Mouse (Mus musculus): ENCODE data around the gene Skap1. TPM values are rescaled to one million over a fixed set of nuclear protein-coding genes. Genes with fewer than 3 reads are reported as not detected.
A peak's percentile ranks its signal among the peaks of the same experiment; 100 is the strongest.
"Not testable (repeated sequence)": the region's sequence is repeated elsewhere in the genome, so short reads cannot be mapped to it uniquely, and the experiment has no call there.

Gene Skap1
- polyA plus RNA-seq, 1 experiment from 2014 or later: 2.5 TPM

- Histone ChIP-seq H3K4me3 (no peak overlapping the region), H3K36me3 (ENCODE audit: poor library complexity, severe bottlenecking) (no peaks in the 10 kb centered on the region), H3K27ac (no peak overlapping the region), H3K4me1 (peaks cover 18% of the 10 kb centered on the region), H3K9me3 (replicated peaks) (no peaks in the 10 kb centered on the region), H3K27me3 (no peaks in the 10 kb centered on the region), H3K4me2 (no peak overlapping the region), H3K9ac (no peak overlapping the region)
- WGBS: 73% methylated on average over 5 of the region's 5 CpGs
- no peak for ATAC-seq
Observed at GRCm38 (mm10) chr11:96780306-96780705, 315.9 kb downstream of the Skap1 start.

- 79% methylated on average over 2 of the region's 2 CpGs for WGBS
- peaks cover 7% of the 10 kb centered on the region for H3K4me1 ChIP-seq
Observed at GRCm38 (mm10) chr11:96781425-96781824, 317.0 kb downstream of the Skap1 start.

DNA sequence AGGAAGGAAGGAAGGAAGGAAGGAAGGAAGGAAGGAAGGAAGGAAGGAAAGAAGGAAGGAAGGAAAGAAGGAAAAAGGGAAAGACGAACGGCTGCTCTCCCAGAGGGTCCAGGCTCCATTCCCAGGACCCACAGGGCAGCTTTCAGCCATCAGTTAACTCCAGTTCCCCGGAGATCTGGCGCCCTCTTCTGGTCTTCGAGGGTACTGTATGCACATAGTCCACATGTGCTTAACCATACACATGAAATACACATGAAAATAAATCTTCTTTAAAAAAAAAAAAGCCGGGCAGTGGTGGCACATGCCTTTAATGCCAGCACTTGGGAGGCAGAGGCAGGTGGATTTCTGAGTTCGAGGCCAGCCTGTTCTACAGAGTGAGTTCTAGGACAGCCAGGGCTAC, 320.5 kb downstream of the Skap1 start:
- 10% methylated on average over 7 of the region's 7 CpGs for WGBS
- not testable (repeated sequence) for H3K4me1 ChIP-seq; ATAC-seq; H3K9ac ChIP-seq; H3K27ac ChIP-seq; H3K36me3 ChIP-seq (ENCODE audit: poor library complexity, severe bottlenecking); H3K27me3 ChIP-seq; H3K4me2 ChIP-seq; H3K9me3 ChIP-seq (replicated peaks); H3K4me3 ChIP-seq

More at GRCm38 (mm10) chr11:96781425-96781824, 317.0 kb downstream of the Skap1 start:
- no peaks in the 10 kb centered on the region for H3K27me3 ChIP-seq
- no peak overlapping the region for H3K27ac ChIP-seq
- no peak overlapping the region for H3K4me3 ChIP-seq
- H3K36me3 ChIP-seq (ENCODE audit: poor library complexity, severe bottlenecking): no peaks in the 10 kb centered on the region
- H3K4me2 ChIP-seq: no peak overlapping the region
- H3K9me3 ChIP-seq (replicated peaks): no peaks in the 10 kb centered on the region
- H3K9ac ChIP-seq: no peak overlapping the region
- ATAC-seq: no peak

- ATAC-seq: no peak
- Histone ChIP-seq H3K4me3 (no peak overlapping the region), H3K9me3 (replicated peaks) (no peaks in the 10 kb centered on the region), H3K9ac (no peak overlapping the region), H3K36me3 (ENCODE audit: poor library complexity, severe bottlenecking) (no peaks in the 10 kb centered on the region), H3K4me2 (no peak overlapping the region), H3K27me3 (no peaks in the 10 kb centered on the region), H3K27ac (no peak overlapping the region), H3K4me1 (peaks cover 21% of the 10 kb centered on the region)
- 30% methylated on average over 9 of the region's 9 CpGs for WGBS
Observed at GRCm38 (mm10) chr11:96786731-96787450, 322.5 kb downstream of the Skap1 start.

GRCm38 (mm10) chr11:96788871-96789795, 324.7 kb downstream of the Skap1 start, which contains the start of gene Cbx1:
Gene Cbx1, plus strand, starts transcription at chr11:96789127.
- WGBS: 2% methylated on average over 92 of the region's 93 CpGs
- H3K27me3 ChIP-seq: no peaks in the 10 kb centered on the region
- H3K9me3 ChIP-seq (replicated peaks): no peaks in the 10 kb centered on the region
- peak within 1 kb of the TSS; percentile 94 for H3K27ac ChIP-seq
- peaks cover 43% of the 10 kb centered on the region for H3K4me1 ChIP-seq
- H3K36me3 ChIP-seq (ENCODE audit: poor library complexity, severe bottlenecking): no peaks in the 10 kb centered on the region
- peak within 1 kb of the TSS; percentile 95 for H3K9ac ChIP-seq
- H3K4me2 ChIP-seq: peak within 1 kb of the TSS; percentile 98
- H3K4me3 ChIP-seq: peak within 1 kb of the TSS; percentile 96
- ATAC-seq: peak; percentile 99

DNA sequence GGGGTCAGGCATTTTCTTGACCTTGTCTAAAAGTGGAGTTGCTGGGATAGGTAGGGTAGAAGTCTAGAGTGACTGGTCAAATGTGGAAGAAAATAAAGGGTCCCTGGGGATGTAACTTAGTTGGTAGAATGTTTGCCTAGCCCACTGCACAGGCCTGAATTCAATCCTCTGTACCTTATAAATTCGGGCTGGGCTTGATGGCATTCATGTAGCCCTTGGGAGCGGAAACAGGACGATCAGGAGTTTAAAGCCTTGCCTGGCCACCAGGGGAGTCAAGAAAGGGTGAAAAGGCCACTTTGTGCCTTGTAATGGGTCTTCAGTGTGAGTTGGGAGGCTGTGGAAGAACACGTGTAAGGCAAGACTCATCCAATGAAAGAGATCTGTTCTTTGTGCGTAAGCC, 325.6 kb downstream of the Skap1 start:
- ATAC-seq: no peak
- no peaks in the 10 kb centered on the region for H3K27me3 ChIP-seq
- no peaks in the 10 kb centered on the region for H3K36me3 ChIP-seq (ENCODE audit: poor library complexity, severe bottlenecking)
- H3K4me3 ChIP-seq: peak overlapping the region; percentile 96
- H3K9me3 ChIP-seq (replicated peaks): no peaks in the 10 kb centered on the region
- 4% methylated on average over 5 of the region's 5 CpGs for WGBS
- H3K27ac ChIP-seq: no peak overlapping the region
- peak overlapping the region; percentile 95 for H3K9ac ChIP-seq
- H3K4me1 ChIP-seq: peaks cover 43% of the 10 kb centered on the region
- H3K4me2 ChIP-seq: peak overlapping the region; percentile 98

GRCm38 (mm10) chr11:96790681-96791080, 326.3 kb downstream of the Skap1 start:
- Histone ChIP-seq H3K9ac (peak overlapping the region; percentile 95), H3K4me2 (peak overlapping the region; percentile 98), H3K27me3 (no peaks in the 10 kb centered on the region), H3K9me3 (replicated peaks) (no peaks in the 10 kb centered on the region), H3K36me3 (ENCODE audit: poor library complexity, severe bottlenecking) (peaks cover 6% of the 10 kb centered on the region), H3K27ac (no peak overlapping the region), H3K4me3 (peak overlapping the region; percentile 96), H3K4me1 (peaks cover 43% of the 10 kb centered on the region)
- ATAC-seq: no peak
- 9% methylated on average over 1 of the region's 1 CpGs for WGBS

GRCm38 (mm10) chr11:96795491-96795890, 331.1 kb downstream of the Skap1 start:
- Histone ChIP-seq H3K4me1 (peaks cover 35% of the 10 kb centered on the region), H3K9me3 (replicated peaks) (no peaks in the 10 kb centered on the region), H3K9ac (no peak overlapping the region), H3K4me3 (no peak overlapping the region), H3K4me2 (no peak overlapping the region), H3K36me3 (ENCODE audit: poor library complexity, severe bottlenecking) (peaks cover 29% of the 10 kb centered on the region), H3K27ac (no peak overlapping the region), H3K27me3 (no peaks in the 10 kb centered on the region)
- WGBS: 95% methylated on average over 13 of the region's 13 CpGs
- ATAC-seq: no peak

GRCm38 (mm10) chr11:96796081-96796480, 331.7 kb downstream of the Skap1 start:
- Histone ChIP-seq H3K4me3 (no peak overlapping the region), H3K4me2 (no peak overlapping the region), H3K27ac (no peak overlapping the region), H3K9me3 (replicated peaks) (no peaks in the 10 kb centered on the region), H3K36me3 (ENCODE audit: poor library complexity, severe bottlenecking) (peaks cover 35% of the 10 kb centered on the region), H3K4me1 (peaks cover 29% of the 10 kb centered on the region), H3K9ac (no peak overlapping the region), H3K27me3 (no peaks in the 10 kb centered on the region)
- 96% methylated on average over 2 of the region's 2 CpGs for WGBS
- ATAC-seq: no peak

DNA sequence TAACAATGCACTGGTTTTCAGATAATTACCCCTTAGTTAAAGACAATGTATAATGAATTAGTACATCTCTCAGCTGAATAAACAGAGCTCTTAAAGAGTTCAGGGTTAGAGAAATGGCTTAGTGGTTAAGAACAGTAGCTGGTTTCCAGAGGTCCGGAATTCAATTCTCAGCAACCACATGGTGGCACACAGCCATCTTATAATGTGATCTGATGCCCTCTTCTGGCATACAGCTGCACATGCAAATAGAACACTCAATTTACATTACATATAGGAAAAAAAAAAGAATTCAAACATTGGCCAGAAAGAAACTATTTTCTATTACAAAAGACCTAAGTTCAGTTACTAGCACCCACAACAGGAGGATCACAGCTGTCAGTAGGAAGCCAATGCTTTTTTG, 332.2 kb downstream of the Skap1 start:
- Histone ChIP-seq H3K4me3 (no peak overlapping the region), H3K27me3 (no peaks in the 10 kb centered on the region), H3K9ac (no peak overlapping the region), H3K36me3 (ENCODE audit: poor library complexity, severe bottlenecking) (peaks cover 40% of the 10 kb centered on the region), H3K4me1 (peaks cover 25% of the 10 kb centered on the region), H3K27ac (no peak overlapping the region), H3K4me2 (no peak overlapping the region), H3K9me3 (replicated peaks) (no peaks in the 10 kb centered on the region)
- 72% methylated on average over 1 of the region's 1 CpGs for WGBS
- ATAC-seq: no peak

- no peak overlapping the region for H3K9ac ChIP-seq
- H3K27me3 ChIP-seq: no peaks in the 10 kb centered on the region
- H3K27ac ChIP-seq: no peak overlapping the region
- H3K36me3 ChIP-seq (ENCODE audit: poor library complexity, severe bottlenecking): peaks cover 67% of the 10 kb centered on the region
- ATAC-seq: no peak
- H3K4me1 ChIP-seq: no peaks in the 10 kb centered on the region
- 92% methylated on average over 2 of the region's 2 CpGs for WGBS
- no peak overlapping the region for H3K4me3 ChIP-seq
- H3K4me2 ChIP-seq: no peak overlapping the region
- no peaks in the 10 kb centered on the region for H3K9me3 ChIP-seq (replicated peaks)
Observed at GRCm38 (mm10) chr11:96799511-96799910, 335.1 kb downstream of the Skap1 start.

GRCm38 (mm10) chr11:96805606-96806005, 341.2 kb downstream of the Skap1 start:
- Histone ChIP-seq H3K9me3 (replicated peaks) (no peaks in the 10 kb centered on the region), H3K4me2 (no peak overlapping the region), H3K4me3 (no peak overlapping the region), H3K36me3 (ENCODE audit: poor library complexity, severe bottlenecking) (peaks cover 96% of the 10 kb centered on the region), H3K4me1 (no peaks in the 10 kb centered on the region), H3K27me3 (no peaks in the 10 kb centered on the region), H3K27ac (no peak overlapping the region), H3K9ac (no peak overlapping the region)
- 86% methylated on average over 5 of the region's 5 CpGs for WGBS
- ATAC-seq: no peak

All from forebrain, embryonic 13.5 days (tissue).